In the genomic region with DNA sequence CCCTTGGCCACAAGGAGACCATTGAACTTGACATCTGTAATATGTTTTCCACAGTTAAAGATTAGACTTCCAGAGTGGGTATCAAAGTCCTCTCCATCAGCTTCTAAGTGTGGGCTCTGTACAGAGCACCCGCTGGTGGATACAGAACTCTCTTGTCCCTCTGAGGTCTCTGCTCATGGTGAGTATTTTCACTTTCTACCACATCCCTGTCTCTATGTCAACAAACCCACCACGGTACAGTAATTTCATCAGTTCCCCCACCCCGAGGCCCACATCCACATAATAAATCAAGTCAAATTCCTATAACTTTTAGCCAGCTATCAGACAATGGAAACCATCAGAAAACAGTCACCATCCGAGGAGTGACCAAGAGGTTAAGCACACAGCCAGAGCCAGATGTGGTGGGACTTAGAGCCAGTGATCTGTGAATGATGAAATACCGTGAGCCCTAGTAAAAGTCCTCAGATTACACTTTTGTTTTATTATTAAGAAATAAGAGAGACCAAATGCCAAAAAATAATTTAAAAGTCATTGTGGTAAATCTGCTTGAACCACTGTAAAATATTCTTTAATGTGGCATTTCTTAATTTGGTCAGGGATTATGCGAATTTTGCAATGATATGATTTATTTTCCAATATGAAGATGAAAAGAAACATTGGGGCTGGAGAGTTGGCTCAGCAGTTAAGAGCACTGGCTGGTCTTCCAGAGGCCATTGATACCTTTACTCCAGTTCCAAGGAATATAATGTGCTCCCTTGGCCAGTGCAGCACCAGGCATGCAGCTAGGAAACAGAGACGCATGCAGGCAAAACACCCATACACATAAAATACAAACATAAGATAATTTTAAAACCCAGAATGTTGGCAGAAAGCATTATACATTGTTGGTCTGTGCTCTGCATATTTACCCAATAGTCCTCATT, we compare ENCODE assay signal across 32 mouse cellular contexts. TPM values are rescaled to one million over a fixed set of nuclear protein-coding genes. Genes with fewer than 3 reads are reported as not detected.
DNase-seq lines count a peak whose midpoint lies in the region; ATAC-seq and TF ChIP-seq lines count a peak whose summit lies in the region.
"Had no signal": no experiment of that assay in that cellular context is flagged by ENCODE, and none has a peak within 500 bp of the region (broad histone marks: within the 10 kb centered on the region; RNA-seq: fewer than 3 reads in every experiment).

No protein-coding gene starts in this region.

- TF ChIP-seq EP300 in liver, postnatal 0 days (IDR thresholded peaks at IDR 0.05; ENCODE audit: low read depth) = no peak

- H3K9me3 ChIP-seq in lung, embryonic 14.5 days (ENCODE audit: low read depth, low read length) = no peaks in the 10 kb centered on the region
- H3K9me3 ChIP-seq in liver, postnatal 0 days (ENCODE audit: low read length) = no peaks in the 10 kb centered on the region
- no peaks in the 10 kb centered on the region for H3K9me3 ChIP-seq in midbrain, embryonic 13.5 days
- H3K9me3 ChIP-seq: forebrain, embryonic 15.5 days; heart, embryonic 13.5 days; limb, embryonic 12.5 days; midbrain, embryonic 10.5 days had no signal

- no peak overlapping the region for H3K4me2 ChIP-seq in lung, embryonic 14.5 days
- H3K4me2 ChIP-seq in liver, postnatal 0 days (ENCODE audit: low read depth, low read length) = no peak overlapping the region
- H3K4me2 ChIP-seq in midbrain, embryonic 13.5 days (replicated peaks) = no peak overlapping the region
- H3K4me2 ChIP-seq: forebrain, embryonic 15.5 days; heart, embryonic 13.5 days; limb, embryonic 12.5 days had no signal

- WGBS in lung, embryonic 14.5 days = 48% methylated on average over 7 of the region's 7 CpGs
- 78% methylated on average over 7 of the region's 7 CpGs for WGBS in liver, postnatal 0 days (ENCODE audit: insufficient replicate concordance)
- WGBS in midbrain, embryonic 13.5 days = 84% methylated on average over 7 of the region's 7 CpGs

- no peak for TF ChIP-seq CTCF in lung, embryonic 14.5 days (IDR thresholded peaks at IDR 0.05; ENCODE audit: low read depth)
- TF ChIP-seq CTCF in liver, postnatal 0 days (IDR thresholded peaks at IDR 0.05; ENCODE audit: low read depth) = no peak

- no peaks in the 10 kb centered on the region for H3K27me3 ChIP-seq in lung, embryonic 14.5 days (ENCODE audit: insufficient read depth, low read length)
- no peaks in the 10 kb centered on the region for H3K27me3 ChIP-seq in liver, postnatal 0 days (ENCODE audit: insufficient read depth, low read length)
- H3K27me3 ChIP-seq in midbrain, embryonic 13.5 days = no peaks in the 10 kb centered on the region
- H3K27me3 ChIP-seq: forebrain, embryonic 15.5 days; heart, embryonic 13.5 days; limb, embryonic 12.5 days; Patski had no signal

- H3K4me3 ChIP-seq in lung, embryonic 14.5 days (ENCODE audit: low read depth, low read length) = no peak overlapping the region
- H3K4me3 ChIP-seq in liver, postnatal 0 days (ENCODE audit: low read depth, low read length) = no peak overlapping the region
- no peak overlapping the region for H3K4me3 ChIP-seq in midbrain, embryonic 13.5 days (replicated peaks)
- H3K4me3 ChIP-seq: forebrain, embryonic 15.5 days; heart, embryonic 13.5 days; limb, embryonic 12.5 days; midbrain, embryonic 10.5 days had no signal

- no peaks in the 10 kb centered on the region for H3K36me3 ChIP-seq in lung, embryonic 14.5 days (ENCODE audit: insufficient read depth)
- no peaks in the 10 kb centered on the region for H3K36me3 ChIP-seq in liver, postnatal 0 days (replicated peaks; ENCODE audit: insufficient read depth, low read length)
- H3K36me3 ChIP-seq in midbrain, embryonic 13.5 days = no peaks in the 10 kb centered on the region
- H3K36me3 ChIP-seq: forebrain, embryonic 15.5 days; heart, embryonic 13.5 days; limb, embryonic 12.5 days; midbrain, embryonic 10.5 days had no signal

- 0 out of 2 replicates have a peak, but pooled peaks have one; percentile 58 for ATAC-seq in lung, embryonic 14.5 days (ENCODE audit: insufficient read depth)
- ATAC-seq in liver, postnatal 0 days = no peak
- no peak for ATAC-seq in midbrain, embryonic 13.5 days
- ATAC-seq: CD4-positive, CD25-positive, alpha-beta regulatory T cell, adult 4 months; forebrain, embryonic 15.5 days; hindbrain, postnatal 0 days; intestine, embryonic 16.5 days; Patski had no signal

- H3K9ac ChIP-seq in lung, embryonic 14.5 days = no peak overlapping the region
- H3K9ac ChIP-seq in liver, postnatal 0 days (replicated peaks) = no peak overlapping the region
- H3K9ac ChIP-seq in midbrain, embryonic 13.5 days (replicated peaks) = no peak overlapping the region
- H3K9ac ChIP-seq: forebrain, embryonic 15.5 days; heart, embryonic 13.5 days; limb, embryonic 12.5 days; liver, embryonic 14.5 days had no signal

- no peak overlapping the region for H3K27ac ChIP-seq in lung, embryonic 14.5 days (ENCODE audit: low read depth)
- H3K27ac ChIP-seq in liver, postnatal 0 days (ENCODE audit: low read depth) = no peak overlapping the region
- no peak overlapping the region for H3K27ac ChIP-seq in midbrain, embryonic 13.5 days
- H3K27ac ChIP-seq: forebrain, embryonic 15.5 days; heart, embryonic 13.5 days; hindbrain, postnatal 0 days; limb, embryonic 12.5 days; liver, embryonic 14.5 days; macrophage; midbrain, embryonic 10.5 days; stomach, postnatal 0 days had no signal

- DNase-seq in embryo, embryonic 11 days = peak; percentile 17
- no peak for DNase-seq in embryo, embryonic 10.5 days (ENCODE audit: low spot score)
- peak; percentile 42 for DNase-seq in lung, embryonic 14.5 days
- no peak for DNase-seq in lung, postnatal 25 days (ENCODE audit: low spot score)
- DNase-seq in adipocyte (ENCODE audit: low spot score) = peak; percentile 59
- peak; percentile 7 for DNase-seq in mesoderm, embryonic 11.5 days (ENCODE audit: low read depth, low spot score)
- no peak for DNase-seq in liver, postnatal 0 days
- DNase-seq: adrenal gland, adult 2 months; cerebellum, adult 11 months; cerebellum, postnatal 10 days; gastrocnemius, postnatal 10 days; heart, adult 18-20 months; heart, postnatal 14 days; kidney, postnatal 14 days; layer of hippocampus, postnatal 36 days; right cerebral cortex, adult 18-20 months; thymus, adult 2 months had no signal

- no peaks in the 10 kb centered on the region for H3K4me1 ChIP-seq in lung, embryonic 14.5 days (ENCODE audit: insufficient read depth)
- no peaks in the 10 kb centered on the region for H3K4me1 ChIP-seq in liver, postnatal 0 days (ENCODE audit: insufficient read depth)
- no peaks in the 10 kb centered on the region for H3K4me1 ChIP-seq in midbrain, embryonic 13.5 days (replicated peaks)
- H3K4me1 ChIP-seq: forebrain, embryonic 15.5 days; limb, embryonic 12.5 days; midbrain, embryonic 10.5 days had no signal

RNA-seq across cellular contexts. Expression of gene Cxcl1, which starts 35.5 kb away (rescaled TPM):
- 0.72 and 1.3 TPM in 2 replicates for polyA plus RNA-seq in lung, embryonic 14.5 days (2014; fragmentation: Nextera tagmentation; extraction: Ambion mirVana)
- polyA plus RNA-seq in liver, postnatal 0 days (2015; fragmentation: Nextera tagmentation; extraction: Ambion mirVana) = 2.1 and 2.2 TPM in 2 replicates
- polyA plus RNA-seq in midbrain, embryonic 13.5 days (2015; fragmentation: Nextera tagmentation; extraction: Ambion mirVana) = 0.22 TPM in 1 of 2 replicates, not detected in the other
- polyA plus RNA-seq: CD4-positive, CD25-positive, alpha-beta regulatory T cell, adult 4 months; midbrain, embryonic 10.5 days; neural tube, embryonic 14.5 days had no signal

RNA-seq across cellular contexts. Expression of gene Cxcl2, which starts 48.1 kb away (rescaled TPM):
- polyA plus RNA-seq in lung, embryonic 14.5 days (2014; fragmentation: Nextera tagmentation; extraction: Ambion mirVana) = not detected in 2 replicates
- polyA plus RNA-seq in liver, postnatal 0 days (2015; fragmentation: Nextera tagmentation; extraction: Ambion mirVana) = 0.13 TPM in 1 of 2 replicates, not detected in the other
- not detected in 2 replicates for polyA plus RNA-seq in midbrain, embryonic 13.5 days (2015; fragmentation: Nextera tagmentation; extraction: Ambion mirVana)
- polyA plus RNA-seq: embryonic facial prominence, embryonic 14.5 days; forebrain, embryonic 15.5 days; heart, embryonic 13.5 days; hindbrain, embryonic 11.5 days; intestine, embryonic 16.5 days; limb, embryonic 12.5 days; midbrain, embryonic 10.5 days; neural tube, embryonic 14.5 days had no signal

Comparison
In these comparisons a context has a peak if more than half of its experiments do, and no peak if none do; other contexts are left out.
1. DNase-seq: peak in embryo, embryonic 11 days (single experiment), lung, embryonic 14.5 days (single experiment), adipocyte (single experiment) and mesoderm, embryonic 11.5 days (single experiment); none in embryo, embryonic 10.5 days (single experiment), lung, postnatal 25 days (single experiment) and liver, postnatal 0 days (single experiment).